Mouse (Mus musculus): ENCODE results near the gene Rpl9-ps1.

The Rpl9-ps1 gene

GRCm38 (mm10) chr11:83645521-83645920 lies at the start of gene Rpl9-ps1:
Rpl9-ps1 (minus strand) TSS chr11:83645621.
- no peak for DNase-seq (ENCODE audit: low spot score)

GRCm38 (mm10) chr11:83692008-83692407 lies 46.6 kb upstream of the Rpl9-ps1 start:
- DNase-seq (ENCODE audit: low spot score), result no peak

- no peak for DNase-seq (ENCODE audit: low spot score)
These were observed 44.5 kb upstream of the Rpl9-ps1 start for GRCm38 (mm10) chr11:83689918-83690317.

GRCm38 (mm10) chr11:83675665-83676064 lies 30.2 kb upstream of the Rpl9-ps1 start:
- DNase-seq (ENCODE audit: low spot score), result no peak

- no peak for DNase-seq (ENCODE audit: low spot score)
These were observed 26.3 kb upstream of the Rpl9-ps1 start for GRCm38 (mm10) chr11:83671743-83672142.

- no peak for DNase-seq (ENCODE audit: low spot score)
These were observed 18.1 kb upstream of the Rpl9-ps1 start for GRCm38 (mm10) chr11:83663532-83663931.

GRCm38 (mm10) chr11:83662204-83662603 lies 16.8 kb upstream of the Rpl9-ps1 start, which contains the start of gene Ccl4:
Ccl4 (plus strand) TSS chr11:83662584.
- DNase-seq (ENCODE audit: low spot score), result no peak

- no peak for DNase-seq (ENCODE audit: low spot score)
These were observed 13.4 kb upstream of the Rpl9-ps1 start for GRCm38 (mm10) chr11:83658797-83659196.

GRCm38 (mm10) chr11:83657508-83657907 lies 12.1 kb upstream of the Rpl9-ps1 start:
- no peak for DNase-seq (ENCODE audit: low spot score)

GRCm38 (mm10) chr11:83654606-83655005 lies 9.2 kb upstream of the Rpl9-ps1 start:
- DNase-seq (ENCODE audit: low spot score), result no peak

GRCm38 (mm10) chr11:83649305-83649841 lies 4.0 kb upstream of the Rpl9-ps1 start, which contains the start of gene Ccl3:
Ccl3 (minus strand) TSS chr11:83649355.
- no peak for DNase-seq (ENCODE audit: low spot score)

- DNase-seq (ENCODE audit: low spot score), result no peak
These were observed 1.1 kb upstream of the Rpl9-ps1 start for GRCm38 (mm10) chr11:83646356-83647149.

- DNase-seq (ENCODE audit: low spot score), result no peak
These were observed 4.2 kb downstream of the Rpl9-ps1 start for GRCm38 (mm10) chr11:83641216-83641615.

- DNase-seq (ENCODE audit: low spot score), result no peak
These were observed 5.3 kb downstream of the Rpl9-ps1 start for GRCm38 (mm10) chr11:83640141-83640540.

GRCm38 (mm10) chr11:83639533-83639932 lies 5.9 kb downstream of the Rpl9-ps1 start:
- peak; percentile 6 for DNase-seq (ENCODE audit: low spot score)

- no peak for DNase-seq (ENCODE audit: low spot score)
These were observed 6.5 kb downstream of the Rpl9-ps1 start for GRCm38 (mm10) chr11:83638934-83639333.

GRCm38 (mm10) chr11:83636742-83637235 lies 8.6 kb downstream of the Rpl9-ps1 start:
- DNase-seq (ENCODE audit: low spot score), result no peak

GRCm38 (mm10) chr11:83634898-83635297 lies 10.5 kb downstream of the Rpl9-ps1 start:
- DNase-seq (ENCODE audit: low spot score), result no peak

- DNase-seq (ENCODE audit: low spot score), result peak; percentile 22
These were observed 11.0 kb downstream of the Rpl9-ps1 start for GRCm38 (mm10) chr11:83634425-83634824.

GRCm38 (mm10) chr11:83632744-83633143 lies 12.7 kb downstream of the Rpl9-ps1 start:
- no peak for DNase-seq (ENCODE audit: low spot score)

- no peak for DNase-seq (ENCODE audit: low spot score)
These were observed 14.4 kb downstream of the Rpl9-ps1 start for GRCm38 (mm10) chr11:83631065-83631464.

- no peak for DNase-seq (ENCODE audit: low spot score)
These were observed 14.8 kb downstream of the Rpl9-ps1 start for GRCm38 (mm10) chr11:83630630-83631029.

- no peak for DNase-seq (ENCODE audit: low spot score)
These were observed 16.6 kb downstream of the Rpl9-ps1 start for GRCm38 (mm10) chr11:83628808-83629207.
